Mouse (Mus musculus) bone marrow macrophage, adult 2 months (primary cell): ENCODE results near the gene Acbd7.

ENCODE experiments used
- CTCF ChIP-seq: IDR thresholded peaks from 2 replicates; pipeline ENCODE4 v1.5.1; 2012; ENCODE audit warnings: low read depth, mild to moderate bottlenecking, low read length, moderate library complexity
- POLR2A ChIP-seq: IDR thresholded peaks from 2 replicates; pipeline ENCODE4 v1.6.1; 2012; ENCODE audit warnings: mild to moderate bottlenecking, low read depth, low read length, borderline replicate concordance

GRCm38 (mm10) chr2:3295826-3296225 is 40.1 kb upstream of the Acbd7 start:
- TF ChIP-seq CTCF = no peak
- TF ChIP-seq POLR2A = no peak
